In genomic region chr16:31458229-31458918, GRCm38 (mm10) we compare ENCODE assay signal across 8 mouse cellular contexts. TPM values are rescaled to one million over a fixed set of nuclear protein-coding genes. Genes with fewer than 3 reads are reported as not detected.
DNase-seq lines count a peak whose midpoint lies in the region; ATAC-seq and TF ChIP-seq lines count a peak whose summit lies in the region.

No protein-coding gene starts in this region.

- no peaks in the 10 kb centered on the region for H3K9me3 ChIP-seq in G1E (replicated peaks)
- H3K9me3 ChIP-seq in forebrain, embryonic 12.5 days = no peaks in the 10 kb centered on the region
- H3K9me3 ChIP-seq in hindbrain, embryonic 11.5 days (ENCODE audit: control insufficient read depth, low read length) = no peaks in the 10 kb centered on the region
- H3K9me3 ChIP-seq in lung, postnatal 0 days (ENCODE audit: low read length) = no peaks in the 10 kb centered on the region

- peak; percentile 47 for DNase-seq in G1E (ENCODE audit: low spot score)
- DNase-seq in c-Kit-positive CD71-positive TER-119-negative erythroid progenitor cells, embryonic 14.5 days (ENCODE audit: low read depth) = peak; percentile 57
- peak; percentile 95 for DNase-seq in hindbrain, embryonic 11.5 days (ENCODE audit: low spot score)
- peak; percentile 85 to 89 for DNase-seq in layer of hippocampus, postnatal 10 days (ENCODE audit: low spot score in 2 of 2)
- peak; percentile 72 for DNase-seq in lung, postnatal 0 days (ENCODE audit: low spot score)
- peak; percentile 76 for DNase-seq in ovary, postnatal 36 days (ENCODE audit: low spot score)
- DNase-seq in thymus, postnatal 14 days = peak; percentile 74

- H3K4me2 ChIP-seq in forebrain, embryonic 12.5 days = peak overlapping the region; percentile 56
- H3K4me2 ChIP-seq in hindbrain, embryonic 11.5 days (replicated peaks; ENCODE audit: low read depth, low read length) = peak overlapping the region; percentile 60
- H3K4me2 ChIP-seq in lung, postnatal 0 days (replicated peaks; ENCODE audit: low read depth, low read length) = peak overlapping the region; percentile 72

- peak; percentile 75 for TF ChIP-seq CTCF in G1E (IDR thresholded peaks at IDR 0.05; ENCODE audit: low read depth, low read length)
- TF ChIP-seq CTCF in lung, postnatal 0 days (IDR thresholded peaks at IDR 0.05) = peak; percentile 91

- H3K4me3 ChIP-seq in G1E (ENCODE audit: low read depth, low read length) = no peak overlapping the region; the same call in 1 of the 2 replicates
- H3K4me3 ChIP-seq in forebrain, embryonic 12.5 days (replicated peaks) = peak overlapping the region; percentile 33
- H3K4me3 ChIP-seq in hindbrain, embryonic 11.5 days (ENCODE audit: low read depth, low read length) = peak overlapping the region; percentile 28
- H3K4me3 ChIP-seq in lung, postnatal 0 days (ENCODE audit: low read depth, low read length) = peak overlapping the region; percentile 41

- ATAC-seq in G1E (ENCODE audit: extremely low read depth, insufficient number of reproducible peaks, low FRiP score, poor library complexity, severe bottlenecking) = no peak
- ATAC-seq in forebrain, embryonic 12.5 days (ENCODE audit: low FRiP score) = peak; percentile 70
- peak; percentile 79 for ATAC-seq in hindbrain, embryonic 11.5 days (ENCODE audit: low FRiP score)
- no peak for ATAC-seq in lung, postnatal 0 days

- H3K4me1 ChIP-seq in G1E (ENCODE audit: insufficient read depth, low read depth, low read length) = peaks cover 13% of the 10 kb centered on the region
- H3K4me1 ChIP-seq in forebrain, embryonic 12.5 days = peaks cover 21% of the 10 kb centered on the region
- H3K4me1 ChIP-seq in hindbrain, embryonic 11.5 days (replicated peaks; ENCODE audit: control insufficient read depth, insufficient read depth, low read length) = no peaks in the 10 kb centered on the region
- H3K4me1 ChIP-seq in lung, postnatal 0 days (ENCODE audit: insufficient read depth, low read depth, low read length) = peaks cover 8% of the 10 kb centered on the region; the same call in 1 of the 2 replicates

- peak overlapping the region; percentile 46 for H3K9ac ChIP-seq in forebrain, embryonic 12.5 days
- H3K9ac ChIP-seq in hindbrain, embryonic 11.5 days (ENCODE audit: low read depth, low read length) = peak overlapping the region; percentile 69
- 0 out of 2 replicates have a peak overlapping the region, but pooled peaks have one; percentile 29 for H3K9ac ChIP-seq in lung, postnatal 0 days (replicated peaks; ENCODE audit: low read depth)

- H3K36me3 ChIP-seq in G1E (replicated peaks) = no peaks in the 10 kb centered on the region
- peaks cover 10% of the 10 kb centered on the region for H3K36me3 ChIP-seq in forebrain, embryonic 12.5 days (replicated peaks)
- H3K36me3 ChIP-seq in hindbrain, embryonic 11.5 days (ENCODE audit: control insufficient read depth, insufficient read depth, low read length) = no peaks in the 10 kb centered on the region
- H3K36me3 ChIP-seq in lung, postnatal 0 days (ENCODE audit: insufficient read depth, low read length) = no peaks in the 10 kb centered on the region

- peaks cover 55% of the 10 kb centered on the region for H3K27me3 ChIP-seq in G1E (ENCODE audit: insufficient read depth, low read length)
- H3K27me3 ChIP-seq in forebrain, embryonic 12.5 days = peaks cover 13% of the 10 kb centered on the region
- H3K27me3 ChIP-seq in hindbrain, embryonic 11.5 days (ENCODE audit: control insufficient read depth, insufficient read depth, low read length) = no peaks in the 10 kb centered on the region
- no peaks in the 10 kb centered on the region for H3K27me3 ChIP-seq in lung, postnatal 0 days (replicated peaks; ENCODE audit: insufficient read depth, low read length)

- no peak for TF ChIP-seq EP300 in lung, postnatal 0 days (IDR thresholded peaks at IDR 0.05)

- H3K27ac ChIP-seq in forebrain, embryonic 12.5 days = peak overlapping the region; percentile 76
- no peak overlapping the region; the same call in 1 of the 2 replicates for H3K27ac ChIP-seq in hindbrain, embryonic 11.5 days (ENCODE audit: low read depth, low read length)
- no peak overlapping the region for H3K27ac ChIP-seq in lung, postnatal 0 days (ENCODE audit: low read length)

- WGBS in forebrain, embryonic 12.5 days = 2% methylated on average over 17 of the region's 17 CpGs
- 7% methylated on average over 17 of the region's 17 CpGs for WGBS in hindbrain, embryonic 11.5 days
- WGBS in lung, postnatal 0 days = 3% methylated on average over 17 of the region's 17 CpGs

RNA-seq across cellular contexts. Expression of gene Bdh1, which starts 36.3 kb away (rescaled TPM):
- total RNA-seq in G1E (2014; fragmentation: Nextera tagmentation) (not detected in 2 replicates), G1E (2017) (0.06 and 0.11 TPM in 2 replicates)
- polyA plus RNA-seq in G1E (2012) = not detected in 2 replicates
- polyA plus RNA-seq in forebrain, embryonic 12.5 days (2016; fragmentation: Nextera tagmentation; extraction: Ambion mirVana) = 49.3 and 51.1 TPM in 2 replicates
- polyA plus RNA-seq in hindbrain, embryonic 11.5 days (2014; fragmentation: Nextera tagmentation; extraction: Ambion mirVana) = 33.4 and 35.6 TPM in 2 replicates
- total RNA-seq in layer of hippocampus, postnatal 10 days (2021) = 100 to 1,000 TPM; 261 to 306 TPM
- 1.9 and 2.0 TPM in 2 replicates for polyA plus RNA-seq in lung, postnatal 0 days (2015; fragmentation: Nextera tagmentation; extraction: Ambion mirVana)

Comparison
In these comparisons a context has a peak if more than half of its experiments do, and no peak if none do; other contexts are left out.
1. ATAC-seq: peak in forebrain, embryonic 12.5 days (single experiment) and hindbrain, embryonic 11.5 days (single experiment); none in G1E (single experiment) and lung, postnatal 0 days (single experiment).
2. RNA of gene Bdh1, which starts 36.3 kb away (polyA plus RNA-seq): 49.3 to 51.1 TPM in forebrain, embryonic 12.5 days and 33.4 to 35.6 TPM in hindbrain, embryonic 11.5 days; 1.9 to 2.0 TPM in lung, postnatal 0 days and not detected in G1E; every median in the first group is over 10 times any median in the second.
3. Peak in every context shown above with its lines, with median percentiles within 50 percentile points of each other: DNase-seq, H3K4me2 ChIP-seq and H3K9ac ChIP-seq.